Mouse (Mus musculus) testis, postnatal 14 days (tissue): ENCODE measurements around the gene Gm10591.
"Not testable (repeated sequence)": the region's sequence is repeated elsewhere in the genome, so short reads cannot be mapped to it uniquely, and the experiment has no call there.

Source experiments
- DNase-seq: peaks from one replicate; pipeline ENCODE4 v3.0.0; 2021; ENCODE audit warnings: low spot score

Gm10591 gene

GRCm38 (mm10) chr4:42611895-42612294 lies at the start of gene Gm10591:
Gene Gm10591, plus strand, starts transcription at chr4:42612195.
- DNase-seq: not testable (repeated sequence)

GRCm38 (mm10) chr4:42629419-42629818 lies 17.4 kb downstream of the Gm10591 start, which contains the start of gene Gm2564:
Gene Gm2564, plus strand, starts transcription at chr4:42629719.
- DNase-seq: not testable (repeated sequence)

- not testable (repeated sequence) for DNase-seq
Measured at GRCm38 (mm10) chr4:42654951-42655350, 43.0 kb downstream of the Gm10591 start, which contains the start of gene Ccl27b. Gene Ccl27b, plus strand, starts transcription at chr4:42655251.

- DNase-seq: not testable (repeated sequence)
Measured at GRCm38 (mm10) chr4:42661793-42662192, 49.8 kb downstream of the Gm10591 start, which contains the start of gene Il11ra2. Gene Il11ra2, minus strand, starts transcription at chr4:42661893.
